Mouse (Mus musculus) myocyte (in vitro differentiated cells): Measurements from ENCODE around the gene Ugt1a9. TPM values are rescaled to one million over a fixed set of nuclear protein-coding genes. Genes with fewer than 3 reads are reported as not detected.
"Not testable (repeated sequence)": the region's sequence is repeated elsewhere in the genome, so short reads cannot be mapped to it uniquely, and the experiment has no call there.

Source experiments
- H3K27me3 ChIP-seq: one replicate; pipeline ENCODE4 v1.6.1; 2011; ENCODE audit not compliant: control insufficient read depth, insufficient read depth, insufficient read length
- H3K36me3 ChIP-seq: one replicate; pipeline ENCODE4 v1.6.1; 2011; ENCODE audit not compliant: control insufficient read depth, insufficient read depth
- H3K4me2 ChIP-seq: one replicate; pipeline ENCODE4 v1.6.1; 2011; ENCODE audit warnings: low read depth, control low read depth
- H3K4me3 ChIP-seq: one replicate; pipeline ENCODE4 v1.5.1; 2011; ENCODE audit warnings: mild to moderate bottlenecking, control low read depth, moderate library complexity
- H3K79me2 ChIP-seq: one replicate; pipeline ENCODE4 v1.6.1; 2011; ENCODE audit not compliant: control insufficient read depth, insufficient read depth
- H3ac ChIP-seq: one replicate; pipeline ENCODE4 v1.6.1; 2011; ENCODE audit not compliant: control insufficient read depth, insufficient read length
- CEBPB ChIP-seq: IDR thresholded peaks from 2 replicates; pipeline ENCODE4 v1.6.1; 2011; ENCODE audit warnings: mild to moderate bottlenecking, moderate library complexity; ENCODE audit not compliant: poor library complexity, insufficient read depth, severe bottlenecking
- E2F4 ChIP-seq: IDR thresholded peaks from one replicate; pipeline ENCODE4 v1.6.1; 2011; ENCODE audit warnings: mild to moderate bottlenecking, control low read depth, moderate library complexity; ENCODE audit not compliant: insufficient read depth
- MAX ChIP-seq: IDR thresholded peaks from one replicate; pipeline ENCODE4 v1.6.1; 2011; ENCODE audit warnings: low read depth, mild to moderate bottlenecking, control low read depth
- MYOD1 ChIP-seq, 3 experiments: IDR thresholded peaks; one replicate each; pipeline ENCODE4 v1.6.1; 2011; ENCODE audit warnings: control low read depth in 2 of 3, low read depth in 2 of 3, mild to moderate bottlenecking in 2 of 3, moderate library complexity in 1 of 3; ENCODE audit not compliant: insufficient read length in 2 of 3, control insufficient read depth in 1 of 3
- MYOG ChIP-seq, 3 experiments: IDR thresholded peaks; one replicate each; pipeline ENCODE4 v1.6.1; 2011; ENCODE audit warnings: control low read depth in 2 of 3, low read depth in 2 of 3, mild to moderate bottlenecking in 2 of 3; ENCODE audit not compliant: insufficient read length in 2 of 3, control insufficient read depth in 1 of 3, insufficient read depth in 1 of 3
- POLR2A ChIP-seq: IDR thresholded peaks from one replicate; pipeline ENCODE4 v1.6.1; 2011; ENCODE audit warnings: low read depth, mild to moderate bottlenecking, control low read depth, moderate library complexity; ENCODE audit not compliant: insufficient read length
- POLR2AphosphoS2 ChIP-seq: IDR thresholded peaks from one replicate; pipeline ENCODE4 v1.6.1; 2011; ENCODE audit warnings: low read depth, control low read depth; ENCODE audit not compliant: insufficient read length
- REST ChIP-seq: IDR thresholded peaks from one replicate; pipeline ENCODE4 v1.6.1; 2011; ENCODE audit warnings: mild to moderate bottlenecking, control low read depth, moderate library complexity; ENCODE audit not compliant: insufficient read depth, insufficient read length
- SRF ChIP-seq: IDR thresholded peaks from one replicate; pipeline ENCODE4 v1.6.1; 2011; ENCODE audit warnings: low read depth; ENCODE audit not compliant: control insufficient read depth, insufficient read length
- TCF12 ChIP-seq: IDR thresholded peaks from one replicate; pipeline ENCODE4 v1.6.1; 2011; ENCODE audit warnings: mild to moderate bottlenecking, control low read depth; ENCODE audit not compliant: poor library complexity, insufficient read depth, severe bottlenecking
- TCF3 ChIP-seq: IDR thresholded peaks from one replicate; pipeline ENCODE4 v1.6.1; 2011; ENCODE audit warnings: low read depth, control low read depth; ENCODE audit not compliant: insufficient read length
- USF1 ChIP-seq: IDR thresholded peaks from one replicate; pipeline ENCODE4 v1.6.1; 2011; ENCODE audit warnings: low read depth, mild to moderate bottlenecking, control low read depth, moderate library complexity
- polyA plus RNA-seq: library from polyadenylated mRNA; unstranded; fragments of >200 nt; fragmentation: generic; extraction: Trizol; gene quantifications from one replicate; pipeline ENCODE4 v1.2.1, GENCODE M21; 2012; ENCODE audit warnings: missing spikeins

Ugt1a9 gene
- polyA plus RNA-seq, 1 experiment, result not detected

DNA sequence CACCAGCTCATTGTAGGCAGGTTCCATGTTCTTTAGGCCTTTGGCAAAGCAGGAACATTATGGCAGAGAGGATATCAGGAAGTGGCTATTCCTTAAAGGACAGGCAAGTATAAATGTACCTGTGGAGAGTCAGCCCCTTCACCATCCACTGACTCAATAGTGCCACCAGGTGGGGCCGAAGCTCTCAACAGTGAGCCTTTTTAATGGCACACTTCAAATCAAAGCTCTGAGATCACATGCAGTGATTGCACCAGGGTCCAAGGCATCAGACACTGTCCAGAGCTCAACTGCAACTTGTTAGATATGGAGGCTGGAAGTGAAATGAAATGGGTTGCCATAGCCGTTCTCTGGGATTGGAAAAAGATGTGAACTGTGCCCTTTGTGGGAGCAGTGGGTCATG is 74.7 kb downstream of the Ugt1a9 start:
- not testable (repeated sequence) for H3K4me2 ChIP-seq, H3K79me2 ChIP-seq, H3ac ChIP-seq, H3K27me3 ChIP-seq, H3K36me3 ChIP-seq, H3K4me3 ChIP-seq

DNA sequence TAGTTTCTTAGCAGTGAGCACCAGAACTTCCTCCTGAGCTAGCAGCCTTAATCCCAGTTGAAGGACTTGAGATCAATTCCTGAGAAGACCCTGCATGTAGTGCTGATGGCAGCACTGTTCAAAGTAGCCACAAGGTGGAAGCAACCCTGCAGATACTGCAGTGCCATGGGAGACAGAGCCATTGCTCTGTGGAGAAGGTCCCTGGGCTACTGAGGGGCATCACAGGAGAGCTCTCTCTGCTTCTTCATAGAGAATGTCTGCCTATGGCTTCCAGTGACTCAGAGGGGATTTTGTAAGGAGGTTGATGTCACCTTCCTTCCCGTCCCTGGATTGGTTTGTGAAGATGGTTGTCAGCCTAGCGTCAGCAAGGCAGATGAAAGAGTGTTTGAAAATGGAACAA is 79.5 kb downstream of the Ugt1a9 start:
- H3K27me3 ChIP-seq, H3K36me3 ChIP-seq, H3ac ChIP-seq, H3K4me3 ChIP-seq, H3K79me2 ChIP-seq, H3K4me2 ChIP-seq: not testable (repeated sequence)

DNA sequence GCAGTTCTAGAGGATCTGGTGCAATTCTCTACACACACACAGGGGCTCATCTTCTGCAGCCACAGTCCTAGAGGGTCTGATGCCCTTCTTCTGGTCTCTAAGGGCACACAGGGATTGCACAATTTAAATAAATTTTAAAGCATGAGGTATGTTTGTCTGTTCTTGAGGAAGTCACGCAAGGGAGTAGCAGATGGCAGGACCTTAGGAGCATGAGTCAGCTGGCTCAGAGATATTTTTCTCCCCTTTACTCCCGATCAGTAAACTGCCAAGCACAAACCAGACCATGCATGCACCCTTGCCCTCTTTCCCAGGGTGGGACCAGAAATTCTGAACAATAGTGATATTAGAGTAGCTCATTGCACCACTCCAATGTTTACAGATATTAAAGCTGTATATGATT is 87.8 kb downstream of the Ugt1a9 start:
- no peak overlapping the region for H3K4me3 ChIP-seq
- H3K4me2 ChIP-seq, result no peak overlapping the region
- TF ChIP-seq E2F4 (no peak), REST (no peak), MYOD1 (IDR thresholded peaks at IDR 0.05; ENCODE audit: control insufficient read depth in 1 of 3, insufficient read length in 2 of 3, low read depth in 2 of 3) (no peak), MYOG (IDR thresholded peaks at IDR 0.05; ENCODE audit: control insufficient read depth in 1 of 3, insufficient read depth in 1 of 3, insufficient read length in 2 of 3, low read depth in 2 of 3) (no peak), POLR2A (no peak), USF1 (no peak), SRF (no peak), MAX (no peak), TCF3 (no peak), CEBPB (no peak), POLR2AphosphoS2 (no peak), TCF12 (no peak)
- no peaks in the 10 kb centered on the region for H3K79me2 ChIP-seq
- H3K27me3 ChIP-seq, result no peaks in the 10 kb centered on the region
- H3ac ChIP-seq, result no peak overlapping the region
- H3K36me3 ChIP-seq, result no peaks in the 10 kb centered on the region

- Histone ChIP-seq H3K4me2 (no peak within 1 kb of the TSS), H3K4me3 (no peak within 1 kb of the TSS), H3K79me2 (no peaks in the 10 kb centered on the region), H3K36me3 (no peaks in the 10 kb centered on the region), H3K27me3 (no peaks in the 10 kb centered on the region), H3ac (no peak within 1 kb of the TSS)
- TF ChIP-seq MAX (no peak), SRF (no peak), MYOD1 (IDR thresholded peaks at IDR 0.05; ENCODE audit: control insufficient read depth in 1 of 3, insufficient read length in 2 of 3, low read depth in 2 of 3) (no peak), MYOG (IDR thresholded peaks at IDR 0.05; ENCODE audit: control insufficient read depth in 1 of 3, insufficient read depth in 1 of 3, insufficient read length in 2 of 3, low read depth in 2 of 3) (no peak), E2F4 (no peak), USF1 (no peak), TCF12 (no peak), POLR2AphosphoS2 (no peak), TCF3 (no peak), CEBPB (no peak), POLR2A (no peak), REST (no peak)
These were observed 95.1 kb downstream of the Ugt1a9 start, which contains the start of gene Ugt1a5 for GRCm38 (mm10) chr1:88165711-88166110. Gene Ugt1a5 (plus strand): TSS chr1:88166012.

- not testable (repeated sequence) for H3K4me2 ChIP-seq, H3K27me3 ChIP-seq, H3K36me3 ChIP-seq, H3K4me3 ChIP-seq, H3ac ChIP-seq, H3K79me2 ChIP-seq
These were observed 101.6 kb downstream of the Ugt1a9 start for GRCm38 (mm10) chr1:88172190-88172589.

DNA sequence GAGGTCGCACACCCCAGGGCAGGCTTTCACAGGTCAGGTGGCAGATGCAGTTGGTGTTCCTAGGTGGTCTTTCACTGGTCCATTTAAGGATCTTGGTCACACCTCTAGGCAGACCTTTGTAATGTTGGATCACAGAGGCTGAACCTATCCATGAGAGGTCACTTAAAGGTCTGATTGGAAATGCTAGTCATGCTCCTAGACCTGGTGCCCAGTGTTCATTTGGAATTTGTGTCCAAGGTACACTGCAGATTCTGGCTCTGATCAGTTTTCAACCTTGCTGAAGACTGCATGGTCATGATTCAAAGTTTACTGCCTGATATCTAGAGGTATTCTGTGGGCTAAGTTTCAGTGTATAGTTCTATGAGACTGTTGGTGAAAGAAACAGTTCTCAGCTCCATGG is 109.1 kb downstream of the Ugt1a9 start:
- no peak for TF ChIP-seq TCF12
- TF ChIP-seq E2F4, result no peak
- TF ChIP-seq REST, result no peak
- TF ChIP-seq MAX, result no peak
- no peak for TF ChIP-seq TCF3
- TF ChIP-seq POLR2AphosphoS2, result no peak
- no peak for TF ChIP-seq MYOG (IDR thresholded peaks at IDR 0.05; ENCODE audit: control insufficient read depth in 1 of 3, insufficient read depth in 1 of 3, insufficient read length in 2 of 3, low read depth in 2 of 3)
- no peak for TF ChIP-seq USF1
- no peak for TF ChIP-seq MYOD1 (IDR thresholded peaks at IDR 0.05; ENCODE audit: control insufficient read depth in 1 of 3, insufficient read length in 2 of 3, low read depth in 2 of 3)
- no peak for TF ChIP-seq SRF
- TF ChIP-seq CEBPB, result no peak
- no peak for TF ChIP-seq POLR2A
- peaks cover 3% of the 10 kb centered on the region for H3K27me3 ChIP-seq
- no peak overlapping the region for H3K4me3 ChIP-seq
- no peaks in the 10 kb centered on the region for H3K79me2 ChIP-seq
- H3K4me2 ChIP-seq, result no peak overlapping the region
- H3ac ChIP-seq, result no peak overlapping the region
- no peaks in the 10 kb centered on the region for H3K36me3 ChIP-seq
